Mouse (Mus musculus) liver, embryonic 13.5 days (tissue): ENCODE results near the gene Cbx1. TPM values are rescaled to one million over a fixed set of nuclear protein-coding genes. Genes with fewer than 3 reads are reported as not detected.

ENCODE experiments used
- ATAC-seq: fragments of 200-750 bp; cut with Nextera tagmentation; 2 replicates; pipeline ENCODE4 v1.8.0; 2017; ENCODE audit warnings: low read depth, mild to moderate bottlenecking, moderate number of reproducible peaks, moderate library complexity
- DNase-seq: peaks from one replicate; pipeline ENCODE4 v3.0.0; 2022
- H3K27ac ChIP-seq: fragments of 300-500 bp; sonication (generic); 2 replicates; pipeline ENCODE4 v1.5.1; 2015; ENCODE audit warnings: moderate library complexity, mild to moderate bottlenecking, inconsistent platforms
- H3K27me3 ChIP-seq: fragments of 300-500 bp; sonication (generic); 2 replicates; pipeline ENCODE4 v1.6.1; 2015; ENCODE audit warnings: mild to moderate bottlenecking, inconsistent platforms
- H3K36me3 ChIP-seq: fragments of 300-500 bp; sonication (generic); 2 replicates; pipeline ENCODE4 v1.6.1; 2015; ENCODE audit warnings: mild to moderate bottlenecking, inconsistent platforms
- H3K4me1 ChIP-seq: fragments of 300-500 bp; sonication (generic); replicated peaks from 2 replicates; pipeline ENCODE4 v1.6.1; 2015; ENCODE audit warnings: inconsistent platforms
- H3K4me2 ChIP-seq: fragments of 300-500 bp; sonication (generic); 2 replicates; pipeline ENCODE4 v1.6.1; 2015; ENCODE audit warnings: inconsistent platforms, mild to moderate bottlenecking, moderate library complexity
- H3K4me3 ChIP-seq: fragments of 300-500 bp; sonication (generic); replicated peaks from 2 replicates; pipeline ENCODE4 v1.5.1; 2015; ENCODE audit warnings: mild to moderate bottlenecking, inconsistent platforms
- H3K9ac ChIP-seq: fragments of 300-500 bp; sonication (generic); 2 replicates; pipeline ENCODE4 v1.6.1; 2015; ENCODE audit warnings: mild to moderate bottlenecking, inconsistent platforms
- H3K9me3 ChIP-seq: fragments of 300-500 bp; sonication (generic); replicated peaks from 2 replicates; pipeline ENCODE4 v1.6.1; 2016; ENCODE audit warnings: inconsistent platforms
- WGBS: fragments of 180-500 bp; shearing (Covaris S2); methylation state at CpG from one replicate; pipeline ENCODE4 v1.1.7; 2015; ENCODE audit not compliant: insufficient replicate concordance; 5-methylcytosine and 5-hydroxymethylcytosine counted together
- polyA plus RNA-seq: library from polyadenylated mRNA; unstranded; fragments of >200 nt; fragmentation: Nextera tagmentation; extraction: Ambion mirVana; gene quantifications from 2 replicates; pipeline ENCODE4 v1.2.1, GENCODE M21; 2015

Gene Cbx1
- polyA plus RNA-seq = 47.5 and 51.9 TPM in 2 replicates

DNA sequence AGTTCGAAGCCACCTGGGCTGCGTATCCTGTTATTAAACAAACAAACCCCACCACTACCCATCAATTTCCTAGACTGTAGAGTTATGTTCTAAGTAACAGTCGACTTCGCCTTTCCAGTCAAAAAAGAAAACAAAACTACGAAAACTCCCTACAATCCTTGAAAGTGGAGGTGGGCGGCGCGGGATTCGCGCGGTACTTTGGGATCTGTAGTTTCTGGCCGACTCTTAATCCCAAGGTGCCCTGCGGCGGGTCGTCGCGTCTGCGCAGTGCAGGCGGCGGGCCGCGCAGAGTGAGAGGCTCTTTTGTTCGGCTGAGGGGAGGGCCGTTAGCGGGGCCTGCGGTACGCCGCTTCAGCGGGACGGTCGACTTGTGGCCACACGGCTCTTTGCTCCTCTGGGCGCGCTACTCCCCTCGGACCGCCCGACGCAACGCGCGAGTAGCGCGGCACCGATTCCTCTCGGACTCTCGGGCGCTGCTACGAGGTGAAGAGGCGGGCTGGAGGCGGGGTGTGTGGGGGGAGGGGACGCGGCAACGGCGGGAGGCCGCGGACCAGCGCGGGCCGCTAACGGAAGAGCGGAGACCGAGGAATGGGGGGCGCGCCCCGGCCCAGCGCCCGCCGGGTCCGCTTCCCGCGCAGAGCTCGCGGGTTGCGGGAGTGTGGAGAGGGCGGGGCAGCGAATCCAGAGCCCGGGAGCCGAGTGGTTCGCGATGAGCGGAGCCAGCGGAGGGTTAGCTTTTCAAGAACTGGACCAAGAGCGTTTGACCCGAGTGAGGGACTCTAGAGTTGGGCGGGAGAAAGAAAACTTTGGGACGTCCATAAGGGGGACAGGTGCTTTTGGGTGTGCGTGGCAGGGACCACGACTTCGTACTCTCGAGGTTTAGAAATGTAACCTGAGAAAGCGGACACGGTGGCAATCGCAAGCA is at the start of gene Cbx1:
Cbx1 (plus strand) TSS at position 257 of the 925 bp plus-strand sequence.
- peaks cover 14% of the 10 kb centered on the region for H3K36me3 ChIP-seq
- under 1% methylated on average over 92 of the region's 93 CpGs for WGBS
- peak within 1 kb of the TSS; percentile 93 for H3K4me3 ChIP-seq
- peak within 1 kb of the TSS; percentile 88 for H3K4me2 ChIP-seq
- peak within 1 kb of the TSS; percentile 93 for H3K9ac ChIP-seq
- DNase-seq = peak; percentile 85
- peak; percentile 97 for ATAC-seq
- no peaks in the 10 kb centered on the region for H3K9me3 ChIP-seq
- no peaks in the 10 kb centered on the region for H3K27me3 ChIP-seq
- H3K4me1 ChIP-seq = peaks cover 45% of the 10 kb centered on the region
- peak within 1 kb of the TSS; percentile 93 for H3K27ac ChIP-seq

DNA sequence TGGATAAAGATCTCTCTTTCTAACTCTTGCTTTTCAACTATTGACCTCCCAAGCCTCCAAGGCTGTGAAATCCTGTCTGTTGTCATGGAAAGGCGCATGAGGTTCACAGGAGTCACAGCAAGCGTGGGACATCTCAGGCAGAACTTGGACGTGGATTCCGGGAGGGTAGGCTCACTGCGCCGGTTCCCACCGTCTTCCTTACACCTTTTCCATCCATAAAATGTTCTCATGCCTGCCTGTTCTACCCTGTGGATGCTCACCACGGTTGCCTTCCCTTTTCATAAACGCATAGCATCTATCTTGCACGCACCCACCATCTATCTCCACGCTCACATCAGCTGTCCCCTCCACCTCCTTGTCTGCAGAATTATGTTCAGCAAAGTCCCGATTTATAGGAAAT is 48.1 kb upstream of the Cbx1 start:
- no peak overlapping the region for H3K4me3 ChIP-seq
- WGBS = 69% methylated on average over 12 of the region's 12 CpGs
- H3K9ac ChIP-seq = no peak overlapping the region
- peaks cover 43% of the 10 kb centered on the region for H3K27me3 ChIP-seq
- no peaks in the 10 kb centered on the region for H3K9me3 ChIP-seq
- ATAC-seq (no peak), DNase-seq (no peak)
- H3K27ac ChIP-seq = no peak overlapping the region
- no peak overlapping the region for H3K4me2 ChIP-seq
- H3K36me3 ChIP-seq = no peaks in the 10 kb centered on the region
- no peaks in the 10 kb centered on the region for H3K4me1 ChIP-seq

DNA sequence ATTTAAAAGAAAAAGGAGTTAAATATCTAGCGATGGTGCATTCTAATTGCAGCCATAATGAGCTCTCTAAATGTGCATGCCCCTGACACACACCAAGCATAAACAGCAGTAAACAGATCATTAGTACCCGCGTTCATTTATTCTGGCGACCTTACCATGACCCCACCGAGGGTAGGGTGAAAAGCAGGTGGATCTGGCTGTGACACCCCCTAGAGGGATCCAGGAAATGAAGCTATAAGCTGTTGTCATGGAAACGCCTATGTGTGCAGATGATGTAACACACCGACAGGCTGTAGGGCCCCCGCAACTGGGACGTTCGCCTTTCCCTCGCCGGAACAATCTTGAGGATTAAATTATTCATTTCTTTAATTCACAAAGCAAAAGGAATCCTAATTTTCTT is 46.9 kb upstream of the Cbx1 start:
- DNase-seq (no peak), ATAC-seq (no peak)
- Histone ChIP-seq H3K36me3 (no peaks in the 10 kb centered on the region), H3K4me3 (no peak overlapping the region), H3K27me3 (peaks cover 36% of the 10 kb centered on the region), H3K4me2 (no peak overlapping the region), H3K27ac (no peak overlapping the region), H3K9me3 (no peaks in the 10 kb centered on the region), H3K4me1 (no peaks in the 10 kb centered on the region), H3K9ac (no peak overlapping the region)
- 33% methylated on average over 12 of the region's 12 CpGs for WGBS

DNA sequence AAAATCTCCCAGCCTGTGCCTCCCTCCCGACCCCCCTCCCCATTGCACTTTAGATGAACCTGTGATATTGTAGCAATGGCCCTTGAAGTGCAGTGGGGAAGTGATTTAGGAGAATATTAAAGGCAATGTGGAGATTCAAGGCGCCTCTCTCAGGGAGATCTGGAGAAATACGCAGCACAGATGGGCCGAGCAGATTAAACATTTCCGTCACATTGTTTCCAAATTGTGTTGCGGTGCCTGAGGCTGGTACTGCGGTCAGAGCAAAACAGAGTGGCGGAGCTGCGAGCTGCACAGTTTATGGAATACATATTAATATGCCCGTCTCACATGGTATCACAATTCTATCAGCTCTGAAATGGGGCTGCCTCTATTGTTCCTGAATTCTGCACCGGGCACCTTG is 45.9 kb upstream of the Cbx1 start:
- WGBS = 45% methylated on average over 11 of the region's 11 CpGs
- ATAC-seq (no peak), DNase-seq (no peak)
- no peak overlapping the region for H3K9ac ChIP-seq
- no peaks in the 10 kb centered on the region for H3K4me1 ChIP-seq
- H3K4me3 ChIP-seq = no peak overlapping the region
- peaks cover 36% of the 10 kb centered on the region for H3K27me3 ChIP-seq
- H3K9me3 ChIP-seq = no peaks in the 10 kb centered on the region
- no peaks in the 10 kb centered on the region for H3K36me3 ChIP-seq
- H3K27ac ChIP-seq = no peak overlapping the region
- no peak overlapping the region for H3K4me2 ChIP-seq

DNA sequence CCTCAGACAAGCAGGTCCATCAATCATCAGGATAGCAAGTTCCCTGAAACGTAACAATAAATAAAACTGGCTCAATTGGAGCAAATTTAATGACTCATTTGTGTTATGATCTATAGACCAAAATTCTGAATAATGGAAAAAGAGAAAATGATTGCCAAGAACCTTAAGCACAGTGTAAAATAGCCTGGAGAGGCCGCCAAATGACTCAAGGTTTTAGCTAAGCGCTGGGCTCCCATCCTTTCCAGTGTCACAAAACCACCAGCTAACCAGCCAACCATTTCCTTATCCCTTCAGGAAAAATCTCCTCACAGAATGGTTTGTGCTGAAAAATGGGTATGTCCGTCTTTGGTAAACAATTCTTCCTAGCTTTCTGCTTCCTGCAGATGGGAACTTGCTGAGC is 45.0 kb upstream of the Cbx1 start:
- no peak overlapping the region for H3K4me3 ChIP-seq
- WGBS = 54% methylated on average over 4 of the region's 4 CpGs
- H3K9ac ChIP-seq = no peak overlapping the region
- no peak for ATAC-seq
- H3K4me2 ChIP-seq = no peak overlapping the region
- no peaks in the 10 kb centered on the region for H3K4me1 ChIP-seq
- H3K27me3 ChIP-seq = peaks cover 36% of the 10 kb centered on the region
- H3K36me3 ChIP-seq = no peaks in the 10 kb centered on the region
- no peak for DNase-seq
- H3K27ac ChIP-seq = no peak overlapping the region
- no peaks in the 10 kb centered on the region for H3K9me3 ChIP-seq

DNA sequence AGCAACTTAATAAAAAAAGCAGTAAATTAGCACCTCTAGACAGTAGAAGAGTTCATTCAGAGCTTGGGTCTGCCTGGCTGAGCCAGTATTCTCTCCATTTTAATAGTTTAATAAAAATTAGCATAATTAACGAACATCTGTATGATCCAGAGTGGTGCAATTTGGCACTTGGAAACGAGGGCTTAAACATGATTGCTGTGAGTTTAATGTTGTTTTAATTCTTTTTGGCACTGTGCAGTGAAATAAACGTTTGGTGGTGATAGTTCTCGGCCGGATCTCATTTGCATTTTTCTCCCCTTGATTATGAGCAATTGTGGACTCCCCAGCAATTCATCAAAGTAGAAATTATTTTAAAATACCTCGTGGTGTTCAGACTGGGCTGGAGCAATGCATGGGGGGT is 42.3 kb upstream of the Cbx1 start:
- H3K9me3 ChIP-seq = no peaks in the 10 kb centered on the region
- H3K27me3 ChIP-seq = peaks cover 27% of the 10 kb centered on the region; the same call in 1 of the 2 replicates
- DNase-seq (no peak), ATAC-seq (no peak)
- no peaks in the 10 kb centered on the region for H3K4me1 ChIP-seq
- 48% methylated on average over 6 of the region's 6 CpGs for WGBS
- H3K9ac ChIP-seq = no peak overlapping the region
- no peak overlapping the region for H3K27ac ChIP-seq
- no peak overlapping the region for H3K4me2 ChIP-seq
- H3K4me3 ChIP-seq = no peak overlapping the region
- no peaks in the 10 kb centered on the region for H3K36me3 ChIP-seq

- no peak for ATAC-seq
- no peak overlapping the region for H3K4me3 ChIP-seq
- no peak overlapping the region for H3K9ac ChIP-seq
- H3K27ac ChIP-seq = no peak overlapping the region
- H3K4me2 ChIP-seq = no peak overlapping the region
- H3K36me3 ChIP-seq = no peaks in the 10 kb centered on the region
- no peaks in the 10 kb centered on the region for H3K9me3 ChIP-seq
- 24% methylated on average over 3 of the region's 3 CpGs for WGBS
- H3K4me1 ChIP-seq = no peaks in the 10 kb centered on the region
- DNase-seq = no peak
- peaks cover 19% of the 10 kb centered on the region; the same call in 1 of the 2 replicates for H3K27me3 ChIP-seq
Measured at GRCm38 (mm10) chr11:96747555-96747954, 41.4 kb upstream of the Cbx1 start.

GRCm38 (mm10) chr11:96755298-96755697 is 33.6 kb upstream of the Cbx1 start:
- H3K27me3 ChIP-seq = 0 out of 2 replicates have a peak, but pooled peaks cover 3% of the 10 kb centered on the region
- H3K27ac ChIP-seq = no peak overlapping the region
- no peaks in the 10 kb centered on the region for H3K9me3 ChIP-seq
- H3K9ac ChIP-seq = no peak overlapping the region
- no peak overlapping the region for H3K4me2 ChIP-seq
- no peaks in the 10 kb centered on the region for H3K4me1 ChIP-seq
- DNase-seq (no peak), ATAC-seq (no peak)
- 81% methylated on average over 2 of the region's 2 CpGs for WGBS
- H3K4me3 ChIP-seq = no peak overlapping the region
- H3K36me3 ChIP-seq = no peaks in the 10 kb centered on the region

DNA sequence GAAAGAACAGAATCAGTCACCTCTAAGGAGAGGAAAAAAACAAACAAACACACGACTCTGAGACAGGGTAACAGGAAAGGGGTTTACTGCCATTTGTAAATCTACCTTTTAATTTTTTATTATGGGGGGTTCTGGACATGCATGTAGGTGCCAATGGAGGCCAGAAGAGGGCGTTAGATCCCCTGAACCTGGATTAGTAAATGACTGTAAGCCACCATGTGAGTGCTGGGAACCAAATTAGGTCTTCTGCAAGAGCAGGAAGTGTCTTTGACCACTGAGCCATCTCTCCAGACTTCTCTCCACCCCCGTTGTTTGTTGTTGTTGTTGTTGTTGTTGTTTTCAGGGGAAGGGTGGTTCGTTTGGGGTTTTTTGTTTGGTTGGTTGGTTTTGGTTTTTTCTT is 31.5 kb upstream of the Cbx1 start:
- 36% methylated on average over 4 of the region's 4 CpGs for WGBS
- no peaks in the 10 kb centered on the region for H3K9me3 ChIP-seq
- no peaks in the 10 kb centered on the region for H3K36me3 ChIP-seq
- no peak overlapping the region for H3K9ac ChIP-seq
- DNase-seq (no peak), ATAC-seq (no peak)
- H3K4me2 ChIP-seq = no peak overlapping the region
- H3K4me3 ChIP-seq = no peak overlapping the region
- no peak overlapping the region for H3K27ac ChIP-seq
- H3K27me3 ChIP-seq = no peaks in the 10 kb centered on the region
- no peaks in the 10 kb centered on the region for H3K4me1 ChIP-seq

GRCm38 (mm10) chr11:96758402-96758801 is 30.5 kb upstream of the Cbx1 start:
- ATAC-seq = no peak

DNA sequence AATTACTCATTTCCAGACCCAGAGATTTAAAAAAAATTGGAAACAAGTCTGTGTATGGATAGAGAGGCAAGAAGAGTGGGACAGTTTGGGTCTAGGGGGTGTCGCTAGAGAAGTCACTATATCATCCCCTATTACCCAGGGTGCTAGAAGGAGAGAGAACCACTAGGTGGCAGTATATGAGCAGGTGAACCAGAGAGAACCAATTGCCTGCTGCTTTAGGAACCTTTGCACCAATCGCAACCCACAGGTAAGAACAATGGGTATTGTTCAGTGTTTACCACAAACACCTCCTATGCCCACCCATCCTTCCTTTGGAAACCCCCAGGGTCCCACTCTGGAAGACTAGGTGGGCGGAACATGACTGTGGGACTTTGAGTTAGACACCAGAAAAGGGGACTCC is 28.9 kb upstream of the Cbx1 start:
- H3K4me3 ChIP-seq = no peak overlapping the region
- H3K36me3 ChIP-seq = no peaks in the 10 kb centered on the region
- 25% methylated on average over 3 of the region's 3 CpGs for WGBS
- DNase-seq = peak; percentile 47
- H3K27ac ChIP-seq = no peak overlapping the region
- peaks cover 3% of the 10 kb centered on the region; the same call in 1 of the 2 replicates for H3K4me1 ChIP-seq
- H3K9ac ChIP-seq = no peak overlapping the region
- no peaks in the 10 kb centered on the region for H3K27me3 ChIP-seq
- H3K9me3 ChIP-seq = no peaks in the 10 kb centered on the region
- H3K4me2 ChIP-seq = no peak overlapping the region
- 0 out of 2 replicates have a peak, but pooled peaks have one; percentile 31 for ATAC-seq

More at GRCm38 (mm10) chr11:96758402-96758801, 30.5 kb upstream of the Cbx1 start:
- 46% methylated on average over 5 of the region's 5 CpGs for WGBS
- no peak overlapping the region for H3K4me2 ChIP-seq
- H3K36me3 ChIP-seq = no peaks in the 10 kb centered on the region
- no peaks in the 10 kb centered on the region for H3K9me3 ChIP-seq
- no peak for DNase-seq
- no peaks in the 10 kb centered on the region for H3K27me3 ChIP-seq
- H3K27ac ChIP-seq = no peak overlapping the region
- no peaks in the 10 kb centered on the region for H3K4me1 ChIP-seq
- H3K9ac ChIP-seq = no peak overlapping the region
- no peak overlapping the region for H3K4me3 ChIP-seq

- Histone ChIP-seq H3K9me3 (no peaks in the 10 kb centered on the region), H3K27ac (no peak overlapping the region), H3K4me1 (peaks cover 9% of the 10 kb centered on the region; the same call in 1 of the 2 replicates), H3K4me3 (no peak overlapping the region), H3K9ac (no peak overlapping the region), H3K27me3 (no peaks in the 10 kb centered on the region), H3K36me3 (no peaks in the 10 kb centered on the region), H3K4me2 (no peak overlapping the region)
- no peak for ATAC-seq
- 46% methylated on average over 7 of the region's 7 CpGs for WGBS
- no peak for DNase-seq
Measured at GRCm38 (mm10) chr11:96761984-96762383, 26.9 kb upstream of the Cbx1 start.
